Mouse (Mus musculus) adrenal gland, adult 18-20 months (tissue): ENCODE data around the gene Klf2. TPM values are rescaled to one million over a fixed set of nuclear protein-coding genes. Genes with fewer than 3 reads are reported as not detected.

Experiments used
- DNase-seq, 2 experiments: peaks; one replicate each; pipeline ENCODE4 v3.0.0; 2021 to 2022; ENCODE audit warnings: low spot score in 2 of 2
- total RNA-seq, 2 experiments: library from RNA; stranded (reverse); gene quantifications; 1 replicate in 1 of 2; 2 replicates in 1 of 2; pipeline ENCODE4 v1.2.3; 2021

Klf2 gene
- total RNA-seq, 2 experiments from 2014 or later: 44.4 to 68.3 TPM

GRCm38 (mm10) chr8:72330806-72331516, 12.1 kb downstream of the Klf2 start:
- no peak for DNase-seq

GRCm38 (mm10) chr8:72331631-72332030, 12.8 kb downstream of the Klf2 start:
- DNase-seq: peak in 1 of 2 experiments; percentile 35

- DNase-seq: no peak
Measured at GRCm38 (mm10) chr8:72333429-72334143, 14.8 kb downstream of the Klf2 start.

- no peak for DNase-seq
Measured at GRCm38 (mm10) chr8:72334144-72334641, 15.4 kb downstream of the Klf2 start.

- no peak for DNase-seq
Measured at GRCm38 (mm10) chr8:72336273-72336672, 17.4 kb downstream of the Klf2 start.

GRCm38 (mm10) chr8:72337034-72337433, 18.2 kb downstream of the Klf2 start:
- no peak for DNase-seq

- no peak for DNase-seq
Measured at GRCm38 (mm10) chr8:72342556-72343300, 23.9 kb downstream of the Klf2 start.

GRCm38 (mm10) chr8:72343725-72344124, 24.9 kb downstream of the Klf2 start:
- no peak for DNase-seq

GRCm38 (mm10) chr8:72347553-72347952, 28.7 kb downstream of the Klf2 start:
- DNase-seq: no peak

GRCm38 (mm10) chr8:72348114-72348513, 29.3 kb downstream of the Klf2 start:
- no peak for DNase-seq

- DNase-seq: no peak
Measured at GRCm38 (mm10) chr8:72348956-72349355, 30.1 kb downstream of the Klf2 start.

- no peak for DNase-seq
Measured at GRCm38 (mm10) chr8:72349838-72350237, 31.0 kb downstream of the Klf2 start.

- no peak for DNase-seq
Measured at GRCm38 (mm10) chr8:72350727-72351126, 31.9 kb downstream of the Klf2 start.

GRCm38 (mm10) chr8:72351405-72352005, 32.7 kb downstream of the Klf2 start:
- DNase-seq: no peak

- DNase-seq: no peak
Measured at GRCm38 (mm10) chr8:72352951-72353699, 34.3 kb downstream of the Klf2 start.

- no peak for DNase-seq
Measured at GRCm38 (mm10) chr8:72353700-72354045, 34.8 kb downstream of the Klf2 start.

GRCm38 (mm10) chr8:72354272-72354671, 35.4 kb downstream of the Klf2 start:
- no peak for DNase-seq

- DNase-seq: no peak
Measured at GRCm38 (mm10) chr8:72356593-72356992, 37.8 kb downstream of the Klf2 start.

- no peak for DNase-seq
Measured at GRCm38 (mm10) chr8:72360162-72360561, 41.3 kb downstream of the Klf2 start.

- no peak for DNase-seq
Measured at GRCm38 (mm10) chr8:72362754-72363153, 43.9 kb downstream of the Klf2 start.

- peak in 1 of 2 experiments; percentile 43 for DNase-seq
Measured at GRCm38 (mm10) chr8:72363457-72363856, 44.6 kb downstream of the Klf2 start.
